Mouse (Mus musculus) kidney, adult 9 months (tissue): ENCODE data around the gene Smoc1.

Experiments used
- DNase-seq: peaks from one replicate; pipeline ENCODE4 v3.0.0; 2022

Smoc1 gene

GRCm38 (mm10) chr12:81085244-81085643 lies 58.6 kb downstream of the Smoc1 start:
- DNase-seq: no peak

GRCm38 (mm10) chr12:81088131-81088530 lies 61.5 kb downstream of the Smoc1 start:
- DNase-seq: no peak

GRCm38 (mm10) chr12:81091641-81092040 lies 65.0 kb downstream of the Smoc1 start:
- no peak for DNase-seq

- DNase-seq: peak; percentile 50
Measured at GRCm38 (mm10) chr12:81092641-81093040, 66.0 kb downstream of the Smoc1 start.

- no peak for DNase-seq
Measured at GRCm38 (mm10) chr12:81093211-81093610, 66.6 kb downstream of the Smoc1 start.

- DNase-seq: no peak
Measured at GRCm38 (mm10) chr12:81094766-81095405, 68.3 kb downstream of the Smoc1 start.

GRCm38 (mm10) chr12:81097267-81097666 lies 70.7 kb downstream of the Smoc1 start:
- no peak for DNase-seq

GRCm38 (mm10) chr12:81097738-81098137 lies 71.1 kb downstream of the Smoc1 start:
- DNase-seq: no peak

- no peak for DNase-seq
Measured at GRCm38 (mm10) chr12:81099161-81099560, 72.6 kb downstream of the Smoc1 start.

GRCm38 (mm10) chr12:81101691-81102090 lies 75.1 kb downstream of the Smoc1 start:
- no peak for DNase-seq

GRCm38 (mm10) chr12:81104546-81104945 lies 77.9 kb downstream of the Smoc1 start:
- no peak for DNase-seq

- DNase-seq: no peak
Measured at GRCm38 (mm10) chr12:81105721-81106633, 79.4 kb downstream of the Smoc1 start.

GRCm38 (mm10) chr12:81107278-81108100 lies 80.9 kb downstream of the Smoc1 start:
- no peak for DNase-seq

GRCm38 (mm10) chr12:81108600-81109011 lies 82.0 kb downstream of the Smoc1 start:
- no peak for DNase-seq

GRCm38 (mm10) chr12:81110006-81110405 lies 83.4 kb downstream of the Smoc1 start:
- no peak for DNase-seq

GRCm38 (mm10) chr12:81112321-81112720 lies 85.7 kb downstream of the Smoc1 start:
- DNase-seq: no peak

GRCm38 (mm10) chr12:81120301-81120700 lies 93.7 kb downstream of the Smoc1 start:
- no peak for DNase-seq

GRCm38 (mm10) chr12:81123793-81124192 lies 97.2 kb downstream of the Smoc1 start:
- DNase-seq: no peak

GRCm38 (mm10) chr12:81126842-81127241 lies 100.2 kb downstream of the Smoc1 start:
- DNase-seq: no peak

- DNase-seq: no peak
Measured at GRCm38 (mm10) chr12:81128693-81129092, 102.1 kb downstream of the Smoc1 start.

GRCm38 (mm10) chr12:81130692-81131091 lies 104.1 kb downstream of the Smoc1 start:
- no peak for DNase-seq

GRCm38 (mm10) chr12:81131114-81131513 lies 104.5 kb downstream of the Smoc1 start:
- DNase-seq: no peak

GRCm38 (mm10) chr12:81133055-81133665 lies 106.6 kb downstream of the Smoc1 start:
- no peak for DNase-seq
